In the genomic region with DNA sequence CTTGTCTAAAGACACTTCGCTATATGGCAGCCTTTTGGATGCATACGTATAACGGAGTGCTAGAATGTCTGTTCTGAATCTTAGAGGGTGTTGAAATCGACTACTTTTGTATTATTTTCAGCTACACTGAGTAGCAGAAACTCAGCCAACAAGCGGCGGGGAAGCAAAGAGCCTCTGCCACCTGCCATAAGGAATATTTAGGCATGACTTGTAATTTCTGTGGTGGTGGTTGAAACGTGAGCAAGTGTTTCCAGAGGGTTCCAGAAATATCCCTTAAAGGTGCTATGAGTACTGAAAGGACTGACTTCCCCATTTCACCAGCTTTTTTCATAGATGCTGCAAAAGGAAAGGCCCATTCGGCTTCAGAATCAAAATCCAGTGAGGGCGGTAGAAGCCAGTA, we compare ENCODE assay signal across 21 mouse cellular contexts.
DNase-seq lines count a peak whose midpoint lies in the region; ATAC-seq and TF ChIP-seq lines count a peak whose summit lies in the region.
"Had no signal": no experiment of that assay in that cellular context is flagged by ENCODE, and none has a peak within 500 bp of the region (broad histone marks: within the 10 kb centered on the region; RNA-seq: fewer than 3 reads in every experiment).

No protein-coding gene starts in this region.

- WGBS in midbrain, postnatal 0 days: 88% methylated on average over 9 of the region's 9 CpGs
- 92% methylated on average over 9 of the region's 9 CpGs for WGBS in midbrain, embryonic 13.5 days

- H3K27me3 ChIP-seq in midbrain, postnatal 0 days (ENCODE audit: insufficient read depth, low read length): no peaks in the 10 kb centered on the region
- no peaks in the 10 kb centered on the region for H3K27me3 ChIP-seq in midbrain, embryonic 13.5 days
- H3K27me3 ChIP-seq: limb, embryonic 15.5 days; liver, embryonic 15.5 days had no signal

- intact Hi-C loops in heart, postnatal 10 days (cut with DNase I): no loop called here

- TF ChIP-seq CTCF in midbrain, postnatal 0 days (IDR thresholded peaks at IDR 0.05): no peak

- no peak overlapping the region for H3K9ac ChIP-seq in midbrain, postnatal 0 days (replicated peaks; ENCODE audit: low read length, poor library complexity, severe bottlenecking)
- no peak overlapping the region for H3K9ac ChIP-seq in midbrain, embryonic 13.5 days (replicated peaks)
- H3K9ac ChIP-seq: limb, embryonic 15.5 days; liver, embryonic 15.5 days had no signal

- DNase-seq in cerebellum, postnatal 4 days (ENCODE audit: low spot score in 2 of 2): no peak
- DNase-seq in midbrain, postnatal 0 days (ENCODE audit: low spot score): peak; percentile 50
- peak; percentile 69 to 76 for DNase-seq in cerebellum, postnatal 25 days
- no peak for DNase-seq in gastrocnemius, postnatal 25 days
- DNase-seq in heart, postnatal 10 days: no peak
- no peak for DNase-seq in layer of hippocampus, adult 18-20 months (ENCODE audit: low spot score in 2 of 2)
- DNase-seq: adrenal gland, postnatal 10 days; kidney, adult 18-20 months; kidney, postnatal 10 days; layer of hippocampus, adult 9-11 months; retina, postnatal 1 day; thymus, postnatal 14 days had no signal

- no peak overlapping the region for H3K4me3 ChIP-seq in midbrain, postnatal 0 days (ENCODE audit: low read depth, low read length)
- H3K4me3 ChIP-seq in midbrain, embryonic 13.5 days (replicated peaks): no peak overlapping the region
- H3K4me3 ChIP-seq: limb, embryonic 15.5 days; liver, embryonic 15.5 days; midbrain, embryonic 10.5 days had no signal

- ATAC-seq in cerebellum, adult (ENCODE audit: insufficient number of reproducible peaks, low FRiP score, low TSS enrichment): peak; percentile 54
- ATAC-seq in midbrain, postnatal 0 days (ENCODE audit: low FRiP score): no peak
- ATAC-seq in midbrain, embryonic 13.5 days: no peak
- ATAC-seq: forebrain, embryonic 14.5 days; Patski had no signal

- no peak overlapping the region for H3K4me2 ChIP-seq in midbrain, postnatal 0 days (ENCODE audit: low read depth, low read length, poor library complexity, severe bottlenecking)
- no peak overlapping the region for H3K4me2 ChIP-seq in midbrain, embryonic 13.5 days (replicated peaks)
- H3K4me2 ChIP-seq: limb, embryonic 15.5 days; liver, embryonic 15.5 days had no signal

- H3K9me3 ChIP-seq in midbrain, postnatal 0 days (ENCODE audit: low read length): no peaks in the 10 kb centered on the region
- H3K9me3 ChIP-seq in midbrain, embryonic 13.5 days: no peaks in the 10 kb centered on the region
- H3K9me3 ChIP-seq: limb, embryonic 15.5 days; liver, embryonic 15.5 days; midbrain, embryonic 10.5 days had no signal

- H3K36me3 ChIP-seq in midbrain, postnatal 0 days (ENCODE audit: insufficient read depth, low read length): no peaks in the 10 kb centered on the region
- H3K36me3 ChIP-seq in midbrain, embryonic 13.5 days: no peaks in the 10 kb centered on the region
- H3K36me3 ChIP-seq: limb, embryonic 15.5 days; liver, embryonic 15.5 days; midbrain, embryonic 10.5 days had no signal

- peaks cover 6% of the 10 kb centered on the region; the same call in 1 of the 2 replicates for H3K4me1 ChIP-seq in midbrain, postnatal 0 days (ENCODE audit: insufficient read depth, low read length)
- peaks cover 26% of the 10 kb centered on the region for H3K4me1 ChIP-seq in midbrain, embryonic 13.5 days (replicated peaks)
- H3K4me1 ChIP-seq: limb, embryonic 15.5 days; liver, embryonic 15.5 days had no signal

- no peak overlapping the region for H3K27ac ChIP-seq in midbrain, postnatal 0 days (ENCODE audit: low read depth, low read length)
- H3K27ac ChIP-seq in midbrain, embryonic 13.5 days: no peak overlapping the region
- H3K27ac ChIP-seq: limb, embryonic 15.5 days; liver, embryonic 15.5 days; macrophage; midbrain, embryonic 10.5 days; stomach, postnatal 0 days had no signal

Comparison
In these comparisons a context has a peak if more than half of its experiments do, and no peak if none do; other contexts are left out.
1. DNase-seq: peak in midbrain, postnatal 0 days (single experiment) and cerebellum, postnatal 25 days (2 of 2); none in cerebellum, postnatal 4 days (0 of 2), gastrocnemius, postnatal 25 days (single experiment), heart, postnatal 10 days (0 of 2) and layer of hippocampus, adult 18-20 months (0 of 2).